Mouse (Mus musculus) hindbrain, embryonic 11.5 days (tissue): ENCODE results near the gene Bco2. TPM values are rescaled to one million over a fixed set of nuclear protein-coding genes. Genes with fewer than 3 reads are reported as not detected.
A peak's percentile ranks its signal among the peaks of the same experiment; 100 is the strongest.

ENCODE experiments used
- ATAC-seq: fragments of 200-750 bp; cut with Nextera tagmentation; 2 replicates; pipeline ENCODE4 v1.8.0; 2017; ENCODE audit warnings: mild to moderate bottlenecking, moderate TSS enrichment, moderate library complexity; ENCODE audit not compliant: low FRiP score
- DNase-seq: peaks from one replicate; pipeline ENCODE4 v3.0.0-alpha.2; 2015; ENCODE audit warnings: low spot score
- H3K27ac ChIP-seq: fragments of 300-500 bp; sonication (generic); 2 replicates; pipeline ENCODE4 v1.5.1; 2014; ENCODE audit warnings: mild to moderate bottlenecking, low read depth, low read length
- H3K27me3 ChIP-seq: fragments of 300-500 bp; sonication (generic); 2 replicates; pipeline ENCODE4 v1.6.1; 2014; ENCODE audit warnings: mild to moderate bottlenecking, low read length, moderate library complexity, mixed read lengths; ENCODE audit not compliant: control insufficient read depth, insufficient read depth
- H3K36me3 ChIP-seq: fragments of 300-500 bp; sonication (generic); 2 replicates; pipeline ENCODE4 v1.6.1; 2014; ENCODE audit warnings: mild to moderate bottlenecking, low read length, moderate library complexity, mixed read lengths; ENCODE audit not compliant: control insufficient read depth, insufficient read depth
- H3K4me1 ChIP-seq: fragments of 300-500 bp; sonication (generic); replicated peaks from 2 replicates; pipeline ENCODE4 v1.6.1; 2014; ENCODE audit warnings: low read length, mixed read lengths; ENCODE audit not compliant: control insufficient read depth, insufficient read depth
- H3K4me2 ChIP-seq: fragments of 300-500 bp; sonication (generic); replicated peaks from 2 replicates; pipeline ENCODE4 v1.6.1; 2014; ENCODE audit warnings: mild to moderate bottlenecking, low read depth, low read length
- H3K4me3 ChIP-seq: fragments of 300-500 bp; sonication (generic); 2 replicates; pipeline ENCODE4 v1.5.1; 2014; ENCODE audit warnings: low read depth, low read length
- H3K9ac ChIP-seq: fragments of 300-500 bp; sonication (generic); 2 replicates; pipeline ENCODE4 v1.6.1; 2014; ENCODE audit warnings: low read depth, low read length
- H3K9me3 ChIP-seq: fragments of 300-500 bp; sonication (generic); 2 replicates; pipeline ENCODE4 v1.6.1; 2016; ENCODE audit warnings: low read length; ENCODE audit not compliant: control insufficient read depth
- WGBS: fragments of 180-500 bp; shearing (Covaris S2); extraction: QIAGEN DNeasy Blood & Tissue Kit; methylation state at CpG from one replicate; pipeline ENCODE4 v1.1.7; 2014; 5-methylcytosine and 5-hydroxymethylcytosine counted together
- polyA plus RNA-seq: library from polyadenylated mRNA; unstranded; fragments of >200 nt; fragmentation: Nextera tagmentation; extraction: Ambion mirVana; gene quantifications from 2 replicates; pipeline ENCODE4 v1.2.1, GENCODE M21; 2014

Gene Bco2
- polyA plus RNA-seq, 1 experiment from 2014 or later: 0.20 TPM

GRCm38 (mm10) chr9:50497076-50497475, 57.9 kb downstream of the Bco2 start:
- no peak overlapping the region for H3K27ac ChIP-seq
- no peak overlapping the region for H3K4me3 ChIP-seq
- DNase-seq (no peak), ATAC-seq (no peak)
- no peaks in the 10 kb centered on the region for H3K9me3 ChIP-seq
- no peaks in the 10 kb centered on the region for H3K36me3 ChIP-seq
- H3K27me3 ChIP-seq: no peaks in the 10 kb centered on the region
- WGBS: 74% methylated on average over 6 of the region's 6 CpGs
- no peak overlapping the region for H3K4me2 ChIP-seq
- H3K4me1 ChIP-seq: no peaks in the 10 kb centered on the region
- H3K9ac ChIP-seq: no peak overlapping the region

GRCm38 (mm10) chr9:50496546-50496945, 58.4 kb downstream of the Bco2 start:
- H3K4me1 ChIP-seq: no peaks in the 10 kb centered on the region
- DNase-seq: no peak
- no peak overlapping the region for H3K4me2 ChIP-seq
- no peak overlapping the region for H3K4me3 ChIP-seq
- no peak for ATAC-seq
- H3K9ac ChIP-seq: no peak overlapping the region
- H3K36me3 ChIP-seq: no peaks in the 10 kb centered on the region
- WGBS: 23% methylated on average over 6 of the region's 6 CpGs
- H3K27me3 ChIP-seq: no peaks in the 10 kb centered on the region
- no peak overlapping the region for H3K27ac ChIP-seq
- no peaks in the 10 kb centered on the region for H3K9me3 ChIP-seq

DNA sequence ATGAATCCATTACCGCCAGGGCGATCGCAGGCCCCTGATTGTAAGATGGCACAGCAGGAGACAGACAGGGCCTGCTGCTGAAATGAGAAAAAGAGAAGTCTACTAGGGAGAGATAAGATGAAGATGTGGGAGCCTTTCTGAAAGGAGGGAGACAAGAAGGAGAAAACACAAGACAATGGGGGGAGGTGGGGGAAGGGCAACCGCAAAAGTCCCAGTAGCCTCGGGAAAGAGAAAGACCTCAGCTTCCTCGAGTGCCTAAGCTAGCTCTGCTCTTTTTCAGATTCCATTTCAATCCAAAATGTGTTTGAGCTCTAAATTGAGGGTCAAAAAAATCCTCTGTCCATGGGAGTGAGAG, 58.9 kb downstream of the Bco2 start:
- no peaks in the 10 kb centered on the region for H3K36me3 ChIP-seq
- H3K4me1 ChIP-seq: no peaks in the 10 kb centered on the region
- no peak for ATAC-seq
- H3K9me3 ChIP-seq: no peaks in the 10 kb centered on the region
- no peak for DNase-seq
- H3K4me2 ChIP-seq: no peak overlapping the region
- 30% methylated on average over 6 of the region's 6 CpGs for WGBS
- no peak overlapping the region for H3K4me3 ChIP-seq
- H3K27me3 ChIP-seq: no peaks in the 10 kb centered on the region
- no peak overlapping the region for H3K27ac ChIP-seq
- H3K9ac ChIP-seq: no peak overlapping the region

GRCm38 (mm10) chr9:50495405-50496150, 59.4 kb downstream of the Bco2 start:
- no peaks in the 10 kb centered on the region for H3K9me3 ChIP-seq
- no peaks in the 10 kb centered on the region for H3K4me1 ChIP-seq
- ATAC-seq (no peak), DNase-seq (no peak)
- H3K9ac ChIP-seq: no peak overlapping the region
- no peak overlapping the region for H3K4me3 ChIP-seq
- H3K27ac ChIP-seq: no peak overlapping the region
- no peak overlapping the region for H3K4me2 ChIP-seq
- WGBS: 65% methylated on average over 10 of the region's 10 CpGs
- H3K27me3 ChIP-seq: no peaks in the 10 kb centered on the region
- H3K36me3 ChIP-seq: no peaks in the 10 kb centered on the region

DNA sequence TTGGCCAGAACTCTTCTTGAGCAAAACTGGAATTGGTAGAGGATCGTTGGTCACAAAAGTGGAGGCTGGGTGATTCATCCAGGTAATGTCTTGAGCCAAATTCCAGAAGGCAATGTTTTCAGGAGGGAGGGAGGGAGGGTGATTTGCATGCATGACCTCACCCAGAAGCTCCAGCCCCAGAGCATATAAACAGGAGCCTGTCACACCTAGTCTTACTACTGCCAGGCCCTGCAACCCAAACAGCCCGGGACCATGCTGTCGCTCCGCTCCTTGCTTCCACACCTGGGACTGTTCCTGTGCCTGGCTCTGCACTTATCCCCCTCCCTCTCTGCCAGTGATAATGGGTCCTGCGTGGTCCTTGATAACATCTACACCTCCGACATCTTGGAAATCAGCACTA, 60.7 kb downstream of the Bco2 start, which contains the start of gene Plet1:
Plet1 (plus strand) TSS at position 215 of the 400 bp plus-strand sequence.
- Histone ChIP-seq H3K4me1 (no peaks in the 10 kb centered on the region), H3K27ac (no peak within 1 kb of the TSS), H3K9me3 (no peaks in the 10 kb centered on the region), H3K27me3 (no peaks in the 10 kb centered on the region), H3K9ac (no peak within 1 kb of the TSS), H3K4me3 (no peak within 1 kb of the TSS), H3K4me2 (no peak within 1 kb of the TSS), H3K36me3 (no peaks in the 10 kb centered on the region)
- 88% methylated on average over 6 of the region's 6 CpGs for WGBS
- no peak for DNase-seq
- ATAC-seq: no peak

- Histone ChIP-seq H3K36me3 (no peaks in the 10 kb centered on the region), H3K9me3 (no peaks in the 10 kb centered on the region), H3K4me2 (no peak overlapping the region), H3K9ac (no peak overlapping the region), H3K4me1 (no peaks in the 10 kb centered on the region), H3K27me3 (no peaks in the 10 kb centered on the region), H3K27ac (no peak overlapping the region), H3K4me3 (no peak overlapping the region)
- 67% methylated on average over 2 of the region's 2 CpGs for WGBS
- no peak for ATAC-seq
- no peak for DNase-seq
These were observed 61.2 kb downstream of the Bco2 start for GRCm38 (mm10) chr9:50493777-50494176.

GRCm38 (mm10) chr9:50491531-50492045, 63.4 kb downstream of the Bco2 start:
- 82% methylated on average over 2 of the region's 2 CpGs for WGBS
- H3K9me3 ChIP-seq: no peaks in the 10 kb centered on the region
- no peaks in the 10 kb centered on the region for H3K27me3 ChIP-seq

DNA sequence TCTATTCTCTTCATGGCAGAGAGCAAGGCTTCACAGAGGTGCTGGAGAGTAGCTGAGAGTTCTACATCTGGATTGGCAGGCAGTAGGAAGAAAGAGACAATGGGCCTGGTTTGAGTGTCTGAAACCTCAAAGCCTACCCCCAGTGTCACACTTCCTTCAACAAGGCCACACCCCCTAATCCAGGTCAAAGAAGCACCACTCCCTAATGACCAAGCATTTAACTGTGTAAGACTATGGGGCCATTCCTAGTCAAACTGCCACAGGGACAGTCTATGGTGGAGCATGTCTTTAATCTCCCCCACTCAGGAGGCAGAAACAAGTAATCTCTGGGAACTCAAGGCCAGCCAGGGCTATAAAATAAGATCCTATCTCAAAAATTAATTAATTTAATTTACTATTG, 64.1 kb downstream of the Bco2 start:
- no peak overlapping the region for H3K9ac ChIP-seq
- H3K27me3 ChIP-seq: no peaks in the 10 kb centered on the region
- no peaks in the 10 kb centered on the region for H3K36me3 ChIP-seq
- no peak overlapping the region for H3K27ac ChIP-seq
- DNase-seq: no peak
- no peak overlapping the region for H3K4me2 ChIP-seq
- H3K4me3 ChIP-seq: no peak overlapping the region
- no peaks in the 10 kb centered on the region for H3K9me3 ChIP-seq
- no peak for ATAC-seq
- H3K4me1 ChIP-seq: no peaks in the 10 kb centered on the region

More at GRCm38 (mm10) chr9:50491531-50492045, 63.4 kb downstream of the Bco2 start:
- Histone ChIP-seq H3K4me1 (no peaks in the 10 kb centered on the region), H3K9ac (no peak overlapping the region), H3K4me3 (no peak overlapping the region), H3K27ac (no peak overlapping the region), H3K36me3 (no peaks in the 10 kb centered on the region), H3K4me2 (no peak overlapping the region)
- ATAC-seq (no peak), DNase-seq (no peak)

DNA sequence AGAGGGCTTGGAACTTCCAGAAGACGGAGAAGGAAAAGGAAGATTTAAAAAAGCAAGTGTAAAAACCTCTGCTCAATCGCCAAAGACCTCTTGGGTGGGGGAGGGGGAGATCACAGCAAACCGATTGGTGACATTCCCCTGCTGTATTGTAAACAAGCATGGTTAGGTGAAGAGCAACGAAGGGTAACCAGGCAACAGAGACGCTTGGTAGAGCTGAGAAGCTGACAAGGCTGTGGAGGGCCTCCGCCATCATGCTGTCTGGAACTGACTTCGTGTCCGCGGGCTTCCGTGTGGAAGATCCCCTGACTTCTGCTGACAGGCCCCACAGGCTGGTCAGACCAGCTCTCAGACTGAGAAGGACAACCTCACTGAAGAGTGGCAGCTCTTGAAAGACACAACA, 69.5 kb downstream of the Bco2 start:
- Histone ChIP-seq H3K27ac (no peak overlapping the region), H3K4me2 (peak overlapping the region; percentile 20), H3K9me3 (no peaks in the 10 kb centered on the region), H3K36me3 (no peaks in the 10 kb centered on the region), H3K9ac (0 out of 2 replicates have a peak overlapping the region, but pooled peaks have one; percentile 3), H3K4me3 (no peak overlapping the region), H3K27me3 (no peaks in the 10 kb centered on the region), H3K4me1 (no peaks in the 10 kb centered on the region)
- ATAC-seq (no peak), DNase-seq (peak; percentile 39)
- WGBS: 10% methylated on average over 10 of the region's 10 CpGs
